Mouse (Mus musculus): ENCODE data around the gene Bahcc1.

DNA sequence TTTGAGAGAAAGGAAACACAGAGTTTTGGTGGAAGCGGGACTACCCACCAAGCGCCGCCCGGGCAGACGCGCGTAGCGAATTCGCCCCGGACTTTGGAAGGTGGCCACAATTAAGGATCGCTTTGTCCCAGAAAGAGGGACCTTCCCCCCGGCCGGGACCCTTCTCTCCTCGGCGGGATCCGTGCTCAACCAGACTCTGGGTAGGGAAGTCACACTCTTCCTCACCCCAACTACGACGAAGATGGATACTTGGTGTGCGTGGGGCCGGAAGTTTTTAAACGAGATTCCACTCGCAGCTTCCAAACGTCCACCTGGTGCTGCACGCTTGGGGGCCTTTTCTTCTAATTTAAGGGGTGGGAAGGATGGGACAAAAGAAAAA lies 44.7 kb upstream of the Bahcc1 start:
- TF ChIP-seq CTCF (IDR thresholded peaks at IDR 0.05; ENCODE audit: low read depth, low read length): no peak
- no peak for TF ChIP-seq POLR2A (IDR thresholded peaks at IDR 0.05; ENCODE audit: extremely low read depth, insufficient read depth, low read length)

All from liver, adult 2 months (tissue).